Mouse (Mus musculus) lung, embryonic 16.5 days (tissue): ENCODE results near the gene Susd6. TPM values are rescaled to one million over a fixed set of nuclear protein-coding genes. Genes with fewer than 3 reads are reported as not detected.

Source experiments
- ATAC-seq: fragments of 200-750 bp; cut with Nextera tagmentation; 2 replicates; pipeline ENCODE4 v1.8.0; 2017; ENCODE audit warnings: low read depth, mild to moderate bottlenecking, moderate library complexity
- H3K27ac ChIP-seq: fragments of 300-500 bp; sonication (generic); 2 replicates; pipeline ENCODE4 v1.5.1; 2014; ENCODE audit warnings: mild to moderate bottlenecking, control low read depth, low read length
- H3K27me3 ChIP-seq: fragments of 300-500 bp; sonication (generic); 2 replicates; pipeline ENCODE4 v1.6.1; 2014; ENCODE audit warnings: low read depth, low read length, mixed read lengths; ENCODE audit not compliant: control insufficient read depth, insufficient read depth
- H3K36me3 ChIP-seq: fragments of 300-500 bp; sonication (generic); 2 replicates; pipeline ENCODE4 v1.6.1; 2014; ENCODE audit warnings: low read length; ENCODE audit not compliant: control insufficient read depth, insufficient read depth
- H3K4me1 ChIP-seq: fragments of 300-500 bp; sonication (generic); replicated peaks from 2 replicates; pipeline ENCODE4 v1.6.1; 2014; ENCODE audit warnings: low read length, mixed read lengths; ENCODE audit not compliant: control insufficient read depth, insufficient read depth
- H3K4me2 ChIP-seq: fragments of 300-500 bp; sonication (generic); 2 replicates; pipeline ENCODE4 v1.6.1; 2014; ENCODE audit warnings: low read depth, low read length, control low read depth
- H3K4me3 ChIP-seq: fragments of 300-500 bp; sonication (generic); 2 replicates; pipeline ENCODE4 v1.5.1; 2014; ENCODE audit warnings: mild to moderate bottlenecking, low read length, control low read depth
- H3K9ac ChIP-seq: fragments of 300-500 bp; sonication (generic); 2 replicates; pipeline ENCODE4 v1.6.1; 2014; ENCODE audit warnings: low read length, control low read depth
- H3K9me3 ChIP-seq: fragments of 300-500 bp; sonication (generic); 2 replicates; pipeline ENCODE4 v1.6.1; 2016; ENCODE audit warnings: low read length; ENCODE audit not compliant: control insufficient read depth
- WGBS: fragments of 180-500 bp; shearing (Covaris S2); extraction: QIAGEN DNeasy Blood & Tissue Kit; methylation state at CpG from one replicate; pipeline ENCODE4 v1.1.7; 2014; 5-methylcytosine and 5-hydroxymethylcytosine counted together
- polyA plus RNA-seq: library from polyadenylated mRNA; unstranded; fragments of >200 nt; fragmentation: Nextera tagmentation; extraction: Ambion mirVana; gene quantifications from 2 replicates; pipeline ENCODE4 v1.2.1, GENCODE M21; 2015

Gene Susd6
- polyA plus RNA-seq, 1 experiment from 2014 or later: 21.9 TPM

GRCm38 (mm10) chr12:80865175-80865574 is 74.9 kb downstream of the Susd6 start:
- Histone ChIP-seq H3K9ac (no peak overlapping the region), H3K4me1 (peaks cover 15% of the 10 kb centered on the region), H3K27me3 (no peaks in the 10 kb centered on the region), H3K4me2 (no peak overlapping the region), H3K36me3 (0 out of 2 replicates have a peak, but pooled peaks cover 1% of the 10 kb centered on the region), H3K4me3 (no peak overlapping the region), H3K9me3 (no peaks in the 10 kb centered on the region), H3K27ac (no peak overlapping the region)
- ATAC-seq: no peak
- 87% methylated on average over 4 of the region's 4 CpGs for WGBS

GRCm38 (mm10) chr12:80866023-80866422 is 75.7 kb downstream of the Susd6 start:
- 83% methylated on average over 2 of the region's 2 CpGs for WGBS
- ATAC-seq: no peak
- H3K27ac ChIP-seq: no peak overlapping the region

GRCm38 (mm10) chr12:80867083-80867482 is 76.8 kb downstream of the Susd6 start:
- H3K27me3 ChIP-seq: no peaks in the 10 kb centered on the region
- 0 out of 2 replicates have a peak, but pooled peaks cover 2% of the 10 kb centered on the region for H3K36me3 ChIP-seq
- H3K4me2 ChIP-seq: no peak overlapping the region
- peak; percentile 65 for ATAC-seq
- H3K27ac ChIP-seq: no peak overlapping the region
- no peaks in the 10 kb centered on the region for H3K9me3 ChIP-seq
- peaks cover 11% of the 10 kb centered on the region for H3K4me1 ChIP-seq
- no peak overlapping the region for H3K9ac ChIP-seq
- WGBS: 62% methylated on average over 3 of the region's 3 CpGs
- no peak overlapping the region for H3K4me3 ChIP-seq

More at GRCm38 (mm10) chr12:80866023-80866422, 75.7 kb downstream of the Susd6 start:
- Histone ChIP-seq H3K4me3 (no peak overlapping the region), H3K36me3 (0 out of 2 replicates have a peak, but pooled peaks cover 2% of the 10 kb centered on the region), H3K9me3 (no peaks in the 10 kb centered on the region), H3K9ac (no peak overlapping the region), H3K27me3 (no peaks in the 10 kb centered on the region), H3K4me2 (no peak overlapping the region), H3K4me1 (peaks cover 15% of the 10 kb centered on the region)

GRCm38 (mm10) chr12:80868401-80868800 is 78.1 kb downstream of the Susd6 start:
- Histone ChIP-seq H3K9me3 (no peaks in the 10 kb centered on the region), H3K4me2 (no peak overlapping the region), H3K9ac (no peak overlapping the region), H3K4me3 (no peak overlapping the region), H3K36me3 (0 out of 2 replicates have a peak, but pooled peaks cover 4% of the 10 kb centered on the region), H3K27me3 (no peaks in the 10 kb centered on the region), H3K27ac (no peak overlapping the region), H3K4me1 (peaks cover 8% of the 10 kb centered on the region)
- 82% methylated on average over 7 of the region's 7 CpGs for WGBS
- no peak for ATAC-seq

GRCm38 (mm10) chr12:80877215-80878092 is 87.1 kb downstream of the Susd6 start:
- H3K4me2 ChIP-seq: no peak overlapping the region
- H3K9ac ChIP-seq: no peak overlapping the region
- ATAC-seq: no peak
- H3K27ac ChIP-seq: no peak overlapping the region
- H3K4me1 ChIP-seq: peaks cover 4% of the 10 kb centered on the region; the same call in 1 of the 2 replicates
- peaks cover 34% of the 10 kb centered on the region for H3K36me3 ChIP-seq
- H3K4me3 ChIP-seq: no peak overlapping the region
- whole genome bisulfite sequencing: 81% methylated on average over 7 of the region's 7 CpGs
- no peaks in the 10 kb centered on the region for H3K27me3 ChIP-seq
- no peaks in the 10 kb centered on the region for H3K9me3 ChIP-seq

GRCm38 (mm10) chr12:80878093-80878430 is 87.8 kb downstream of the Susd6 start:
- no peaks in the 10 kb centered on the region for H3K9me3 ChIP-seq
- no peak overlapping the region for H3K9ac ChIP-seq
- no peak overlapping the region for H3K4me2 ChIP-seq
- 76% methylated on average over 6 of the region's 6 CpGs for WGBS
- H3K27ac ChIP-seq: no peak overlapping the region
- H3K4me3 ChIP-seq: no peak overlapping the region
- peaks cover 4% of the 10 kb centered on the region; the same call in 1 of the 2 replicates for H3K4me1 ChIP-seq
- 0 out of 2 replicates have a peak, but pooled peaks have one; percentile 21 for ATAC-seq
- peaks cover 32% of the 10 kb centered on the region for H3K36me3 ChIP-seq
- H3K27me3 ChIP-seq: no peaks in the 10 kb centered on the region

GRCm38 (mm10) chr12:80878653-80879052 is 88.3 kb downstream of the Susd6 start:
- no peak overlapping the region for H3K4me3 ChIP-seq
- no peak for ATAC-seq
- H3K9me3 ChIP-seq: no peaks in the 10 kb centered on the region
- no peak overlapping the region for H3K9ac ChIP-seq
- H3K36me3 ChIP-seq: peaks cover 32% of the 10 kb centered on the region
- H3K4me2 ChIP-seq: no peak overlapping the region
- no peak overlapping the region for H3K27ac ChIP-seq
- WGBS: 77% methylated on average over 3 of the region's 3 CpGs
- peaks cover 4% of the 10 kb centered on the region; the same call in 1 of the 2 replicates for H3K4me1 ChIP-seq
- H3K27me3 ChIP-seq: no peaks in the 10 kb centered on the region

- Histone ChIP-seq H3K27me3 (no peaks in the 10 kb centered on the region), H3K4me2 (no peak overlapping the region), H3K36me3 (peaks cover 29% of the 10 kb centered on the region), H3K9ac (no peak overlapping the region), H3K4me1 (peaks cover 4% of the 10 kb centered on the region; the same call in 1 of the 2 replicates), H3K9me3 (no peaks in the 10 kb centered on the region), H3K4me3 (no peak overlapping the region), H3K27ac (no peak overlapping the region; the same call in 1 of the 2 replicates)
- no peak for ATAC-seq
- 51% methylated on average over 4 of the region's 4 CpGs for WGBS
Observed at GRCm38 (mm10) chr12:80879267-80879666, 89.0 kb downstream of the Susd6 start.

GRCm38 (mm10) chr12:80881121-80881520 is 90.8 kb downstream of the Susd6 start:
- H3K27ac ChIP-seq: no peak overlapping the region
- H3K4me2 ChIP-seq: no peak overlapping the region
- ATAC-seq: no peak
- 83% methylated on average over 3 of the region's 3 CpGs for WGBS
- peaks cover 11% of the 10 kb centered on the region for H3K4me1 ChIP-seq
- H3K4me3 ChIP-seq: no peak overlapping the region
- peaks cover 17% of the 10 kb centered on the region for H3K36me3 ChIP-seq
- no peaks in the 10 kb centered on the region for H3K9me3 ChIP-seq
- no peak overlapping the region for H3K9ac ChIP-seq
- no peaks in the 10 kb centered on the region for H3K27me3 ChIP-seq
